Mouse (Mus musculus) brain, embryonic 14.5 days (tissue): Measurements from ENCODE around the gene Bfar. TPM values are rescaled to one million over a fixed set of nuclear protein-coding genes. Genes with fewer than 3 reads are reported as not detected.
"Not testable (repeated sequence)": the region's sequence is repeated elsewhere in the genome, so short reads cannot be mapped to it uniquely, and the experiment has no call there.

ENCODE experiments used
- DNase-seq: peaks from one replicate; pipeline ENCODE4 v3.0.0-alpha.2; 2011; ENCODE audit warnings: low read depth
- CTCF ChIP-seq: fragments of 200-500 bp; IDR thresholded peaks from 2 replicates; pipeline ENCODE4 v1.5.1; 2012; ENCODE audit warnings: inconsistent platforms, mild to moderate bottlenecking, moderate library complexity, borderline replicate concordance; ENCODE audit not compliant: insufficient read depth, insufficient read length; ENCODE audit errors: extremely low read depth
- POLR2A ChIP-seq: fragments of 200-500 bp; IDR thresholded peaks from 2 replicates; pipeline ENCODE4 v1.6.1; 2012; ENCODE audit warnings: mild to moderate bottlenecking, inconsistent platforms, borderline replicate concordance; ENCODE audit not compliant: poor library complexity, insufficient read depth, insufficient read length, severe bottlenecking; ENCODE audit errors: extremely low read depth
- polyA plus RNA-seq: library from polyadenylated mRNA; depleted of rRNA; stranded (reverse); fragments of >200 nt; gene quantifications from 2 replicates; pipeline ENCODE4 v1.2.3, GENCODE M21; 2012; rRNA removed

Bfar gene
- polyA plus RNA-seq, 1 experiment, result 40.1 TPM

DNA sequence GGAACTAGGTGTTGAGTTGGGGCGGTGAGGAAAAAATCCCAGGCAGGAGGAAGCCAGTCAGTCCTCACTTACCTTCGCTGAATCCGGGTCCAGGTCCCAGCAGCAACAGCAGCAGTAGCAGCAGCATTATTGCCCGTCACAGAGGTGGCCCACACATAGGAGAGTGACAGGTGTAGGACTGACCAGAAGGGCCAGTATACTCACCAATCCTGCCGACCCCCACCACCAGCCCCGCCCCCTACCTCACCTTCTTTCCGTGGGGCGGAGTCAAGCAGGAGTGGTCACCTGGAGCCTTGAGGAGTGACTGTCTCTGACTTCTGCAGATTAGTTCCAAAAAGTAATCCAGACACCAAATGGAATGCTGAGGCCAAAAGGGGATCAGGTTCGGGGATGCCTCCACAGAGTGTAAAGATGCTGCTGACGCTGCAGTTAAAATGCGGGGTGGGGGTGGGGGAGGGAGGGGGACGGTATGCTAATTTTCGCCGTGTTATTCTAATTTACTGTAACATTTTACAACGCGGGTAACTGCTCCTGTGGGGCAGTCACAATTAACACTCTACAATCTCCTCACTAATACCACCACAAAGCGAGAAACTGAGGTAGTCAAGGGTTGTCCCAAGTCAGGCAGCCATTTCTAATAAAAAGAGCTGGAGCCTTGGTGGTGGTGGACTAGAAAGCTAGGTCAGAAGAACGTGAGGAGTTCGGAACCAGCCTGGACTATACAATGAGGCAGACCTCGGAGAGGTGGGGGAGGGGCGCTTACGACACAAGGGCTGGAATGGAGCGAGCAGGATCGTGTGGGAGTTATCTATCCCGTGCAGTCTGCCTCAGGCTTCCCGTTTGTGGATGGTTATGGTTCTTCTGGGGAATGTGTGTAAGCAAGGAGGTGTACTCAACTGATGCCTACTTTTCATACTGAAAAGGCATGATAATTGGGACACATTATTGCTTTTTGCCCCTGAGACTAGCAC is 58.9 kb downstream of the Bfar start, which contains the start of gene Pla2g10:
Gene Pla2g10 (minus strand): TSS at position 699 of the 971 bp plus-strand sequence.
- DNase-seq, result no peak

DNA sequence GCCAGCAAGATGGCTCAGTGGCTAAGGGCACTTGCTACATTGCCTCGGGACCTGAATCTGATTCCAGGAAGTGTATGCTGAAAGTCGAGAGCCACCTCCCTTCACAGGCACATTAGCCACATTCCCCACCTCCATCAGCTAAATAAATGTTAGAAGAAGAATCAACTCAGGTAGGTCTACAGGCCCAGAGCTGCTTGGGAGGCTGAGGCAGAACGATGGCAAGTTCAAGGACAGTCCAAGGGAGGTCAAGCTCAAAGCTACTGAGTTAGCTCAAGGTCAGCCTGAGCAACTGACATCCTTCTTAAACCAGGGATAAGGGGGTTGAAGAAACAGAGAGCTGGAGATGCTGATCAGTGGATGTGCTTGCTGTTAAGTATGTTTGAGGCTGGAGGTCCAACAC is 61.1 kb downstream of the Bfar start:
- TF ChIP-seq CTCF (no peak), POLR2A (no peak)

More for the DNA sequence above, 58.9 kb downstream of the Bfar start, which contains the start of gene Pla2g10:
- TF ChIP-seq POLR2A (no peak), CTCF (no peak)

DNA sequence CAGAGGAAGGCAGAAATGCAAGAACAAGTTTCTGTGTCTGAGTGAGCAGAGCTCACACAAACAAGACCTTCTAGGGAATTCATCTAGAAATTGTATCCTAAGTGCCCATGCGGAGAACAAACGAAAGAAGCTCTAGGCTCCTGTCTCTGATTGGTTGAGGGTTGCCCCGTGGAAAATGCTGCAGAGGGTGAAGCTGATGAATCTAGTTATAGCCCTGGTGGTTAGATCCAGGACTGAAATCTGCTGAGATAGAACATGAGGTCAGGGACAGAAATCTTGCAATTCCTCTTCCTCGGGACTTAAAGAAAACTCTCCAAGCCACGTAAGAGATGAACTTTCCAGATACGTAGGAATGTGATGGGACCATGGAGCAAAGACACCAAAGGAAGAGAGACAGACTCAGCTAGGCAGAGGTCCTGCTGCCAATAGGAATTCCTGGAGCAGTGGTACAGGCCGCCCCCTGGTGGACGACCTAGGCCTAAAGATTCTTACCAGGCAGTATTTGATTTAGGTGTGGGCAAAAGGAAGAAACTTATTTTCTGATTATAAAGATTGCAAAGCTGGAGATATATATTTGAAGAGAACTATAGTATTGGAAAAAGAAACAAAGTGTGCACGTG is 62.0 kb downstream of the Bfar start:
- peak; percentile 80 for DNase-seq
- no peak for TF ChIP-seq POLR2A
- peak; percentile 91 for TF ChIP-seq CTCF

More for the DNA sequence above, 61.1 kb downstream of the Bfar start:
- no peak for DNase-seq

DNA sequence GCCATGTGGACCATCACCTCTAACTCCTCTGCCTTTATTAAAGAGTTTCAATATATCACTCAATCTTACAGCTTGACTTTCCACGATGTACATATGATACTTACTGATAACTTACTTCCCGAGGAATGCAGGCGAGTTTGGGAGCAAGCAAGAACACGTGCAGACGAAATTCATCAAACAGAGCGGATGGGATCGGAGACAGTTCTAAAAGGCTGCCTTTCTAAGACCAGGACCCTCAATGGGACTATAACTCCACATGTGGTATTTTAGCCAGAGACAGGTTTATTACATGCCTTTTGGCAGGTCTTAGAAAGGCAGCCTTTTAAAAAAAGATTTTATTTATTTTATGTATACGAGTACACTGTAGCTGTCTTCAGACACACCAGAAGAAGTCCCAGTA is 64.3 kb downstream of the Bfar start:
- TF ChIP-seq POLR2A (no peak), CTCF (no peak)

DNA sequence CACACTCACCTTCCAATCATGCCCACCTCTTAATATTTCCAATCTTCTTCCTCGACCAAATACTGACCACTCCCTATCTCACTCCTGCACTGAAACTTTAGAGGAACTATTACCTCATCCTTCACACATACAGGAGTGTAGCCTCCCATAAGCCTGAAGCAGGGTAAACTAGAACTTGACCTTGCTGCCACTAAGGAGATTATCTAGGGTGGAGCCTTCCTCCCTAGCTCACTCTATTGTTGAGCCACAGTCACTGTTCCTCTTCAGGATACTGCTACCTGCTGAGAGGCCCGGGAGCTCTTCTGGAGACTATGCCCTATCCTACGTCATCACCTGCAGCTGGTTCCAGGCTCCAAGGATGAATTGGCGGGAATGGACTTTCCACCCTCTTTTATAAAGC is 67.4 kb downstream of the Bfar start:
- DNase-seq, result not testable (repeated sequence)

More for the DNA sequence above, 64.3 kb downstream of the Bfar start:
- no peak for DNase-seq

DNA sequence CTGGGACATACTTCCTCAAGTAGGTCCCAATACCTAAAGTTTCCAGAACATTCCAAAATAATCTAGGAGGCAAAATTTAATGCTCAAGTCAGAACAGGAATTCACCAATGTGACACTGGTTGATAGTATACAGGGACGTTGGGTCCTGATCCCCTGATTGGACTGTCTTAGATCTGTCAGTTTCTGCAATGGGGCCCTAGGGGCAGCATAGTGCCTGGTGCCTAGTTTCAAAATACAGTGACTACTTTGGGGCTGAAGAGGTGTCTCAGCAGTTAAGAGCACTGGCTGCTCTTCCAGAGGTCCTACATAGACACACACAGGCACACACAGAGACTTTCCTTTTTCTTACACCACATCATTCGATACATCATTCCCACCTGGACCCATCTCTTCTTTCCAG is 69.2 kb downstream of the Bfar start:
- no peak for TF ChIP-seq CTCF
- no peak for TF ChIP-seq POLR2A
- no peak for DNase-seq

DNA sequence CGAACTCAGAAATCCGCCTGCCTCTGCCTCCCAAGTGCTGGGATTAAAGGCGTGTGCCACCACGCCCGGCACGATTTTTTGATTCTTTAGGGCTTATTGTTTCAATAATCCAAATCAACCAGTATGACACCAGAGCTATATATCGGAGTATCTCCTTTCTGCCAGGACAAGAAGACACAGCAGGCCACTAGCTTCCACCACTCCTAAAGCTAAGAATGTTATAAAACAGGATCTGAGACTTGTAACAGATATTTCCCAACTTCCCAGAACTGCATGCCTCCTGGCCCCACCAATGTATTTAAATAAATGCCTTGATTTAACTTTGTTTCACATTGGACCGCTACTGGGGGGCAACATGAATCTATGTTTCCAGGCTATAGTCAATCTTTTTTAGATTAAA is 76.0 kb downstream of the Bfar start:
- DNase-seq, result no peak
- TF ChIP-seq CTCF, result no peak
- TF ChIP-seq POLR2A, result no peak

DNA sequence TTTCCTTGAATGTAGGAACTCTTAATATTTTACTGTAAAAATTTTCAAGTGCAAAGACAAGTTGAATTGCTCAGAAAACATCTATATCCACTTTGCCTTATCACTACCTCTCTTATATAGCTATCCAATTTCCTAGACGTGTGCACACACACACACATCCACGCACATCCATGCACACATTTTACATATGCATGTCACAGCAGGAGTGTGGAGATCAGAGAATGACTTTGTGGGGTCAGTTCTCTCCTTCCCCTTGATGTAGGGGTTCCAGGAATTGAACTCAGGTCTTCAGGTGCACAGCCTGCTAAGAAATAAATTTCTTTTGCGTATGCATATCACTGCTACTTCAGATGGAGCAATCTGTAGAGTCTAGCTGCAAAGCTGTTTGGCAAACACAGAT is 76.5 kb downstream of the Bfar start:
- no peak for TF ChIP-seq CTCF
- no peak for TF ChIP-seq POLR2A
- DNase-seq, result no peak

DNA sequence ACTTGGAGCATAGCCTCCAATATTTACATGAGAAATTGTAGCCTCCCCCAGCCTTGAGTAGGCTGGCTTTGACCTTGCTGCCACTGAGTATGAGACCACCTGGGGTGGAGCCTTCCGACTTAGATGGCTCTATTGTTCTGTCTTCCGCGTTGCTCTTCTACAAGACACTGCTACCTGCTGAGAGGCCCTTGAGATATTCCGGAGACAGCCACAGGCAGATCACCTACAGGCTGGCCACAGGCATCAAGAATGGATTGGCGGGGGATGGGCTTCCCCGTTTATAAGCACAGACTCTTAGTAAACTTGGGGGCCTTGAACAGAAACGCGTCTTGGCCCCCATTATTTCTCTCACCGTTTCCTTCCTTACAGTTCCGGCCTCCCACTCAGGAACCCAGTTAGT is 77.2 kb downstream of the Bfar start:
- not testable (repeated sequence) for DNase-seq

DNA sequence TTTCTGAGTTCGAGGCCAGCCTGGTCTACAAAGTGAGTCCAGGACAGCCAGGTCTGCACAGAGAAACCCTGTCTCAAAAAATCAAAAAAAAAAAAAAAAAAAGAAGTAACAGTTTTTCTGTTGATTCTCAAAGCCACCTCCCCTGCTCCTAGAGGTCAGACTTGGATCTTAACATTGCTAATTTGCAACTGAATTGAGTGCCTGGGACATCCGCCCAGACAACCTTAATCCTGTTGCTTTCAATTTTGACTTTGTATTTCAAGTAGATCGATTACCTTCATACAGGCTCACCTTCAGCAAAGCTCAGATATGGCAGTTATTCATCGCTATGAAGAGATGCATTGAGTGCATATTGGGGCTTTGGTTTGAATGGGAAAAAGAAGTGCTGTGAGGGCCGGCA is 77.6 kb downstream of the Bfar start:
- TF ChIP-seq POLR2A (no peak), CTCF (no peak)
- no peak for DNase-seq

DNA sequence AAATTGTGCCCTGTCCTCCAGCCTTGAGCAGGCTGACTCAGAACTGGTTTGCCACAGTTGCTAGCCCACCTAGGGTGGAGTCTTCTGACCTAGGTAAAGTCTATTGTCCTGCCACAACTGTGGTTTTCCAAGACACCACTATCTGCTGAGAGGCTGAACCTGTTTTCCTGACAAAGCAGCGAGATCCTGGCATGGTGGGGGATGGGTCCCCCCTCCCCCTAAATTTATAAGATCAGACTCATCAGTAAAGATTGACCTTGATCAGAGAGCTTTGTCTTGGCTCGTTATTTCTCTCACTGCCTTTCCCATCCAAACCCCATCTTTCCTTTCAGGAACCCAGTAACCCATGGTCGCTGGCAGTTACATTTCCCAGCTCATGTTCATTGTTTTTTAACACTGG is 78.3 kb downstream of the Bfar start:
- no peak for TF ChIP-seq POLR2A
- no peak for TF ChIP-seq CTCF
- no peak for DNase-seq

DNA sequence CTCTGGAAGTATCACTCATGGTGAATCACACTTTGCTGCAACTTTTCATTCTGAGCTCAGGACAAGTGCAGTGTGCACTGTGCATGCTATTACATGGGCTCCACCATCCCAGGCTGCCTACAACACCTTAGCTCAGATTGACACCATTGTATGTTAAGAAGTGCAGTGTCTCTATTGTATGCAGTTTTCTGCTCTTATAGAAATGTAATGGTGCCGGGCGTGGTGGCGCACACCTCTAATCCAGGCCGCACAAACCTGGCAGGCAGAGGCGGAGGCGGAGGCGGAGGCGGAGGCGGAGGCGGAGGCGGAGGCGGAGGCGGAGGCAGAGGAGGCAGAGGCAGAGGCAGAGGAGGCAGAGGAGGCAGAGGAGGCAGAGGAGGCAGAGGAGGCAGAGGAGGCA is 79.0 kb downstream of the Bfar start:
- TF ChIP-seq CTCF, result no peak
- no peak for DNase-seq

Other genes with a start within 250 kb of the Bfar start
- 23.6 and 24.3 TPM in 2 replicates for gene Parn, start 3.7 kb upstream of the Bfar start, polyA plus RNA-seq
- 5.4 TPM in 2 replicates for gene 3110001I22Rik, start 71 bp downstream of the Bfar start, polyA plus RNA-seq
- gene Pla2g10, start 59.1 kb downstream of the Bfar start, polyA plus RNA-seq, result 0.29 and 0.34 TPM in 2 replicates
- gene Rrn3, start 108.8 kb downstream of the Bfar start, polyA plus RNA-seq, result 32.2 and 49.1 TPM in 2 replicates
- gene Ntan1, start 147.0 kb downstream of the Bfar start, polyA plus RNA-seq, result 136 and 159 TPM in 2 replicates
- 45.8 and 57.9 TPM in 2 replicates for gene Pdxdc1, start 231.3 kb downstream of the Bfar start, polyA plus RNA-seq
- gene Mpv17l, start 231.3 kb downstream of the Bfar start, polyA plus RNA-seq, result 9.6 and 12.6 TPM in 2 replicates